Mouse (Mus musculus): Measurements from ENCODE around the gene Apbb2.

DNA sequence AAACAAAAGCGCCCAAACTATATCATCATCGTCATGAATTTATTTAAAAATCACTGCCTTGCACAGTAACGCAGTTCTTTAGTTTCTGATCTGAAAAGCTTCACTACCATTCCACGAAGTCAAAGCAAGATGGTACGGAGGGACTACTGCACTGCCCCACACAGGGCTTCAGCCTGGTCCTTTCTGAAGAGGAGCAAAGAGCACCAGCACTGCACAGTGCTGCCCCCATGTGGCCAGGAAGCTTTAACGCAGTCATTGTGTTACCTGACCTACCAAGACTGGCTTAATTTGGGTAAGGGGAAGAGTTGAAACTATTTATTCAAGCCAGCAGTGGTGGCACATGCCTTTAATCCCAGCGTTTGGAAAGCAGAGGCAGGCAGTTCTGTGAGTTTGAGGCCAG lies 249.6 kb downstream of the Apbb2 start:
- TF ChIP-seq CTCF (IDR thresholded peaks at IDR 0.05; ENCODE audit: borderline replicate concordance, insufficient read depth, low read depth, low read length) (peak; percentile 91), POLR2A (IDR thresholded peaks at IDR 0.05; ENCODE audit: borderline replicate concordance, insufficient read depth, low read length) (no peak)
